Mouse (Mus musculus) heart, embryonic 14.5 days (tissue): ENCODE data around the gene Pgpep1. TPM values are rescaled to one million over a fixed set of nuclear protein-coding genes. Genes with fewer than 3 reads are reported as not detected.
A peak's percentile ranks its signal among the peaks of the same experiment; 100 is the strongest.

ENCODE experiments used
- ATAC-seq: fragments of 200-750 bp; cut with Nextera tagmentation; 2 replicates; pipeline ENCODE4 v1.8.0; 2017; ENCODE audit warnings: low read depth, moderate TSS enrichment; ENCODE audit not compliant: insufficient number of reproducible peaks, insufficient read depth, low FRiP score
- H3K27ac ChIP-seq, 2 experiments: fragments of 200-500 bp in 1 of 2; fragments of 300-500 bp in 1 of 2; sonication (generic) in 1 of 2; replicated peaks in 1 of 2; 2 replicates each; pipeline ENCODE4 v1.5.1; 2012 to 2014; ENCODE audit warnings: low read depth in 2 of 2, low read length in 2 of 2, control low read depth in 1 of 2, mild to moderate bottlenecking in 1 of 2, mixed read lengths in 1 of 2; ENCODE audit not compliant: control insufficient read depth in 1 of 2, insufficient read depth in 1 of 2
- H3K27me3 ChIP-seq: fragments of 300-500 bp; sonication (generic); 2 replicates; pipeline ENCODE4 v1.6.1; 2014; ENCODE audit warnings: mild to moderate bottlenecking, low read length, control low read depth; ENCODE audit not compliant: control insufficient read depth, insufficient read depth
- H3K36me3 ChIP-seq: fragments of 300-500 bp; sonication (generic); 2 replicates; pipeline ENCODE4 v1.6.1; 2014; ENCODE audit warnings: mild to moderate bottlenecking, control low read depth, low read length, mixed read lengths; ENCODE audit not compliant: control insufficient read depth, insufficient read depth
- H3K4me1 ChIP-seq, 2 experiments: fragments of 200-500 bp in 1 of 2; fragments of 300-500 bp in 1 of 2; sonication (generic) in 1 of 2; 2 replicates each; pipeline ENCODE4 v1.6.1; 2012 to 2014; ENCODE audit warnings: low read length in 2 of 2, control low read depth in 1 of 2, mixed read lengths in 1 of 2; ENCODE audit not compliant: control insufficient read depth in 2 of 2, insufficient read depth in 2 of 2
- H3K4me2 ChIP-seq: fragments of 300-500 bp; sonication (generic); 2 replicates; pipeline ENCODE4 v1.6.1; 2014; ENCODE audit warnings: mild to moderate bottlenecking, low read length
- H3K4me3 ChIP-seq, 2 experiments: fragments of 200-500 bp in 1 of 2; fragments of 300-500 bp in 1 of 2; sonication (generic) in 1 of 2; 2 replicates each; pipeline ENCODE4 v1.5.1; 2012 to 2014; ENCODE audit warnings: low read length in 2 of 2, mild to moderate bottlenecking in 2 of 2, control low read depth in 1 of 2, low read depth in 1 of 2, moderate library complexity in 1 of 2; ENCODE audit not compliant: control insufficient read depth in 1 of 2, insufficient read depth in 1 of 2
- H3K9ac ChIP-seq: fragments of 300-500 bp; sonication (generic); 2 replicates; pipeline ENCODE4 v1.6.1; 2014; ENCODE audit warnings: mild to moderate bottlenecking, low read length
- H3K9me3 ChIP-seq: fragments of 300-500 bp; sonication (generic); 2 replicates; pipeline ENCODE4 v1.6.1; 2016; ENCODE audit warnings: low read length, control low read depth; ENCODE audit not compliant: control insufficient read depth
- whole genome bisulfite sequencing: fragments of 180-500 bp; shearing (Covaris S2); extraction: QIAGEN DNeasy Blood & Tissue Kit; methylation state at CpG from one replicate; pipeline ENCODE4 v1.1.7; 2014; 5-methylcytosine and 5-hydroxymethylcytosine counted together
- polyA plus RNA-seq: library from polyadenylated mRNA; unstranded; fragments of >200 nt; fragmentation: Nextera tagmentation; extraction: Ambion mirVana; gene quantifications from 2 replicates; pipeline ENCODE4 v1.2.1, GENCODE M21; 2014

Gene Pgpep1
- polyA plus RNA-seq, 1 experiment from 2014 or later = 46.6 TPM

DNA sequence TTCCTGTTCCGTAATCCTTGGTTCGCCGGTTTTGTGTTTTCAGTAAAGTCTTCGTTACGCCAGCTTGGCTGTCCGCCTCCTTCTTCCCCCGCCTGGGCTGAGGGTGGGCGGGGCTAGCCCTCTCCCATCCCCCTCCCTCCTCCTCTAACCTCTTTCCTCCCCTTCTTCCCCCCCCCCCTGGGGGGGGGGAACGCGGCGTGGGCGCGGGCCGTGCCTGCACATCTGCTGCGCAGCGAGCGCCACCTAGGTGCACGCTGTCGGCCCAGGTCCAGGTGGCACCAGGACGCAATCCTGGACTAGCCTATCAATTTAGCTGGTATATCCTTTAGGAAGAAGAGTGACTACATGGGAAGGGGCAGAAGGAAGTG, 40.4 kb upstream of the Pgpep1 start:
- no peaks in the 10 kb centered on the region for H3K9me3 ChIP-seq
- WGBS = 1% methylated on average over 16 of the region's 20 CpGs
- peak overlapping the region; percentile 97 to 100 for H3K27ac ChIP-seq
- H3K4me2 ChIP-seq = peak overlapping the region; percentile 85
- peaks cover 24% of the 10 kb centered on the region for H3K36me3 ChIP-seq
- H3K27me3 ChIP-seq = no peaks in the 10 kb centered on the region
- peak overlapping the region; percentile 98 for H3K9ac ChIP-seq
- peak; percentile 4; the same call in 1 of the 2 replicates for ATAC-seq
- peak overlapping the region; percentile 77 to 79 for H3K4me3 ChIP-seq
- H3K4me1 ChIP-seq = peaks cover 30 to 45% of the 10 kb centered on the region in 2 experiments

DNA sequence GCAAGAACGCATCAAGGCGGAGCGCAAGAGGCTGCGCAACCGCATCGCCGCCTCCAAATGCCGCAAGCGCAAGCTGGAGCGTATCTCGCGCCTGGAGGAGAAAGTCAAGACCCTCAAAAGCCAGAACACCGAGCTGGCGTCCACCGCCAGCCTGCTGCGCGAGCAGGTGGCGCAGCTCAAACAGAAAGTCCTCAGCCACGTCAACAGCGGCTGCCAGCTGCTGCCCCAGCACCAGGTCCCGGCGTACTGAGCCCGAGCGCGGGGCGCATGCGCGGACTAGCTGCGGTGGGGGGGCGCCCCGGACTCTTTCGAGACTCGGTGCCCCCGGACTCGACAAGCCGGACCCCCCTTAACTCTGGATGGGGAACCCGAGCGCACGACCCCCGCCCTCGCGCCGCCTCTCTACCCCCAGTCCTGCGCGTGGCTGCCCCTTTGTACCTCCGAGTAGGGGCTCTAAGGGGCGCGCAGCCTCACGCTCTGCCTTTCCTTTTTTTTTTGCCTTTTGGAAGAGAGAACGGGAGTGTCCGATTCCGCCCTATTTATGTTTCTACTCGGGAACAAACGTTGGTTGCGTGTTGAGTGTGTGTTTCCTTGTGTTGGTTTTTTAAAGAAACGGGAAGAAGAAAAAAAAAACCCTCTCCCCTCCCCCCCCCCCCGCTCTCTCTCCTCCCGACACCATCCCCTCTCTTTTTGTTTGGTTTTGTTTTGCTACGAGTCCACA, 39.8 kb upstream of the Pgpep1 start:
- peaks cover 34 to 51% of the 10 kb centered on the region in 2 experiments for H3K4me1 ChIP-seq
- peak overlapping the region; percentile 97 to 100 for H3K27ac ChIP-seq
- H3K36me3 ChIP-seq = peaks cover 24% of the 10 kb centered on the region
- H3K4me2 ChIP-seq = peak overlapping the region; percentile 85
- WGBS = under 1% methylated on average over 58 of the region's 59 CpGs
- ATAC-seq = no peak
- H3K9ac ChIP-seq = peak overlapping the region; percentile 98
- peak overlapping the region; percentile 77 to 79 for H3K4me3 ChIP-seq
- no peaks in the 10 kb centered on the region for H3K27me3 ChIP-seq
- H3K9me3 ChIP-seq = no peaks in the 10 kb centered on the region

DNA sequence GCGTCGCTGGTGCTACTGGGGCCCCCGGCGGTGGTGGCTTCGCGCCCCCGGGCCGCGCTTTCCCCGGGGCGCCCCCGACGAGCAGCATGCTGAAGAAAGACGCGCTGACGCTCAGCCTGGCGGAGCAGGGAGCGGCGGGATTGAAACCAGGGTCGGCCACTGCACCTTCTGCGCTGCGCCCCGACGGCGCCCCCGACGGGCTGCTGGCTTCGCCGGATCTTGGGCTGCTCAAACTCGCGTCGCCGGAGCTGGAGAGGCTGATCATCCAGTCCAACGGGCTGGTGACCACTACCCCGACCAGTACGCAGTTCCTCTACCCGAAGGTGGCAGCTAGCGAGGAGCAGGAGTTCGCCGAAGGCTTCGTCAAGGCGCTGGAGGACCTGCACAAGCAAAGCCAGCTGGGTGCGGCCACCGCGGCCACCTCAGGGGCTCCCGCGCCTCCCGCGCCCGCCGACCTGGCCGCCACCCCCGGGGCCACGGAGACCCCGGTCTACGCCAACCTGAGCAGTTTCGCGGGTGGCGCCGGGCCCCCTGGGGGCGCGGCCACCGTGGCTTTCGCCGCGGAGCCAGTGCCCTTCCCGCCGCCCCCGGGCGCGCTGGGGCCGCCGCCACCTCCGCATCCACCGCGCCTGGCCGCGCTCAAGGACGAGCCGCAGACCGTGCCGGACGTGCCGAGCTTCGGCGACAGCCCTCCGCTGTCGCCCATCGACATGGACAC, 39.1 kb upstream of the Pgpep1 start:
- Histone ChIP-seq H3K9me3 (no peaks in the 10 kb centered on the region), H3K4me1 (peaks cover 34 to 52% of the 10 kb centered on the region in 2 experiments), H3K4me2 (peak overlapping the region; percentile 85), H3K27ac (peak overlapping the region; percentile 97 to 100), H3K4me3 (peak overlapping the region; percentile 77 to 79), H3K36me3 (peaks cover 24% of the 10 kb centered on the region), H3K27me3 (no peaks in the 10 kb centered on the region), H3K9ac (peak overlapping the region; percentile 98)
- ATAC-seq = no peak; the same call in 1 of the 2 replicates
- 1% methylated on average over 86 of the region's 89 CpGs for WGBS

DNA sequence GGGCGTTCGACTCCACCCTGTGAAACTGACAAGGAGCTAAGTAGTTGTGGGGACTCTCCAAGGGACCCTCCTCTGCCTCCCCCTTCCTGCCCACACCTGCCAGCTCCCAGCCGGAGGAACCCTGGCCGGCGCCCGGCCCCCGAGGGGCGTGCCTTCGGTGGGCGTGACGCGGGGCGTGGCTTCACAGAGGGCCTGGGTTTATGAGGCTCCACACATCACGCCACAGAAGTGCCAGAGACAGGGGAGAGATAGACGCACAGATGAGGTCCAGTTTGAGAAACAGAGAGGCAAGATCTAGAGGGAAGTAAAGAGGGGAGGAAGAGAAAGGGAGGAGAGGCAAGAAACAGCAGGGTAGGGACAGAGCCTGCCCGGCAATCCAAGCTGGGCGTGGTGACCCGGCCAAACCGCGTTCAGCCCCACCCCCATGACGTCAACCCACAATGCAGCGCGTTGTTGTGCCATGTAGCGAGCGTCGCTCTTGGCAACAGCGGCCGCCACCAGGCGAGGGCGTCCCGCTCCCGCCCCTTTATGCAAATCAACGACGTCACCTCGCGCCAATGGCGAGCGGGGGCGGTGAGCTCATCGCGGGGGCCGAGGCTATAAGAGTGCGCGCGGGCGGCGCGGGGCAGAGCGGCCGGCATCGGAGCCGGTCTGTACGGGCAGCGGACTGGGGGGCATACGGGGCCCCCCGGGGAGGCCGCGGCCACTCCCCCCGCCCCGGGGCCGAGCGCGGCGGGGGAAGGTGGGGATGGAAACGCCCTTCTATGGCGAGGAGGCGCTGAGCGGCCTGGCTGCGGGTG, 38.3 kb upstream of the Pgpep1 start, which contains the start of gene Jund:
Jund (plus strand) TSS at position 640 of the 800 bp plus-strand sequence.
- under 1% methylated on average over 59 of the region's 69 CpGs for WGBS
- Histone ChIP-seq H3K9ac (peak within 1 kb of the TSS; percentile 98), H3K4me2 (peak within 1 kb of the TSS; percentile 85), H3K4me1 (peaks cover 34 to 53% of the 10 kb centered on the region in 2 experiments), H3K27me3 (no peaks in the 10 kb centered on the region), H3K4me3 (peak within 1 kb of the TSS; percentile 77 to 79), H3K9me3 (no peaks in the 10 kb centered on the region), H3K36me3 (peaks cover 24% of the 10 kb centered on the region), H3K27ac (peak within 1 kb of the TSS; percentile 99 to 100)
- ATAC-seq = peak; percentile 87

DNA sequence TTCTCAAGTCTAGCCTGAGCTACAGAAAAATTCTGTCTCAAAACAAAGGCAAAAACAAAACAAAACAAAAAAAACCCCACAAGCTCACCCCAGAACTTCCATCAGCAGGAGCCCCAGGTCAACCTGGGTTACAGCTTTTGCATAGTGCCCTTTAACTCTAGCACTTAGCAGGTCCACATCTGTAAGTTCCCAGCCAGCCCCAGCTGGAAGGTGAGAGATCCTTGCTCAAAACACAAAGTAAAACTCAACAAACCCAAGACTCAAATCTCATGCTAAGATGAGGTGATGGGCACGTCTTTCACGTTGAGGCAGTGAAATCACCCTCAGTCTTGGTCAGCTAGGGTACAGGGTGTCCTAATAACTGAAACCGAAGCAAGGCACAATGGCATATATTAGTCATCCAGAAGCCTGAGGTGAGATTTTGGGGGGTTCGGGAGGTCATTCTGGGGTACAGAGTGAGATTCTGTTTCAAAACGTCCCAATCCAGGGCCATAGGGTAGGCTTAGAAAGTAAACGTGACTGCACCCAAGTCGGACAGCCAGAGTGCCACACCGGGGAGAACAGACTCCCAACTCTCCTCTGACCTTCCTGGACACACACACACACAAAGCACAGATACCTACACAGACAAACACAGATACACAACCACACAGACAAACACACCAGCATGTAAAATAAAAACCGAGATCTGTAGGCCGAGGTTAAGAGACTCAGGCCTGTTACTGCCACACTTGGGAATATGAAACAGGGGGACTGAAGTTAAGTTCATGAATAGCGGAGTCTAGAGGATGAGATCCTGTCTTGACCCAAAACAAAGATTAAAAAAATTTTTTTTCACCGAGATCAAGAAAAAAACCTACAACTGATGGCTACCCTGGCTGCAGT, 37.4 kb upstream of the Pgpep1 start:
- H3K4me1 ChIP-seq = peaks cover 34 to 51% of the 10 kb centered on the region in 2 experiments
- no peaks in the 10 kb centered on the region for H3K27me3 ChIP-seq
- peak overlapping the region; percentile 99 to 100 for H3K27ac ChIP-seq
- H3K9me3 ChIP-seq = no peaks in the 10 kb centered on the region
- WGBS = 65% methylated on average over 12 of the region's 12 CpGs
- no peak for ATAC-seq
- peak overlapping the region; percentile 76 for H3K9ac ChIP-seq
- H3K36me3 ChIP-seq = peaks cover 15% of the 10 kb centered on the region
- peak overlapping the region; percentile 85 for H3K4me2 ChIP-seq
- H3K4me3 ChIP-seq = peak overlapping the region; percentile 75 to 77

DNA sequence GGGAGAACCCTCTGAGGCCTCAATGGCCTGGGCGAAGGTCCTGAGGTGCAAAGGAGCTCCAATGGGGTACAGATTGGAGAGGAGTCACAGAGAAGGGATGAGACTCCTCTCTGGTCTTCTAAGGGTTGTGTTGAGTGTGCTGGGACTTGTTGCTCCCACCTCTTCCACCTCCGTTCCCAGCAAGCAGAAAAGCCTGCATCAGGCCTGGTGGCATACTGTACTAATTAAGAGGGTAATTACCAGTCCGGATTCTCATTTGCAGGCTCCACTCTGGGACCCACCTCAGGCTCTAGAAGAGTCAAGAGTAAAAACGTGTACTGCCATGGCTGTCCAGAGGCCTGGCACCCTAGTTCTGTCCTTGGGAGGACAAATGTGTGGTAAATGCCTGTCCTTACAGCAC, 36.8 kb upstream of the Pgpep1 start:
- Histone ChIP-seq H3K4me2 (peak overlapping the region; percentile 85), H3K27ac (peak overlapping the region; percentile 79 to 100), H3K4me1 (peaks cover 38 to 54% of the 10 kb centered on the region in 2 experiments), H3K27me3 (no peaks in the 10 kb centered on the region), H3K9ac (peak overlapping the region; percentile 76), H3K36me3 (peaks cover 11% of the 10 kb centered on the region), H3K4me3 (peak overlapping the region in 1 of 2 experiments; percentile 14; a peak in 1 of 4 replicates), H3K9me3 (no peaks in the 10 kb centered on the region)
- 24% methylated on average over 4 of the region's 4 CpGs for WGBS
- no peak for ATAC-seq
